8 mouse cellular contexts compared by ENCODE assay signal in the genomic region with DNA sequence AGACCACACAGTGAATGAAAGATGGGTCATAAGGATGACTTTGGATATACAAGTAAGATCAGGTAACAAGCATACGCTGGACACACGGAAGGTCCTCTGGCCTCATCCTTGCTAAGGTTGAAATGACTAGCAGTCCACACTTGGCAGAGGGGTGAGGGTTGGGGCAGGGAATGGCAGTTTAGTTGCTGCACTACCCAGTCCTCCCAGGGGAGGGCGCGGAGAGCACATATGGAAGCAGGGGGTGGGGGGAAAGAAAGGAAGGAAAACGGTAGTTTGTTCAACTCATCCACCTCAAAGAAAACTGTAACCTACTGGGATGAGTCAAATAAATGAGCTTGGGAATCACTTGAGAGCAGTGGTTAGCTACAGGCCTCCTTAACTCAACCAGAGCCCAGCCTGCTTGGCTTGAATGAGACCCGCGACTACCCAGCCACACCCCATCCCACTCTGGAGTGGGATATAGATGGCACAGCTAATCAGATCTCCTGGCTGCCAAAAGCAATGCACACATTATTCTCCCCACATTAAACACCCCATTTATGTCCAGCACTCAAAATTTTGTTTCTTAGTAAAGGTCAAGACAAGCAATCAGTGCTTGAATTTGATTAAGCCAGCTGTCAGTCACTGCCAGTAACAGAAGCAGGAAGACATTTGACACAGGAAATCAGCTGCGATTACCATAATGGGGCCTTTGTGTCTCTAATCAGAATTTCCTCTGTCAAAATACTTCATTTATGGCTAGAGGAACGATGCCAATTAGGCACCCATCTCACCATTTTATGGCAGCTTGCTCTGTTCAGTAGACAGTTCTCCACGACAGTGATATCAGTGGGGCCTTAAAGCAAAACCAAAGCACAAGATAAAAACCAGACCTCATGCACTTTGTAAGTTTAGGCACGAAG. TPM values are rescaled to one million over a fixed set of nuclear protein-coding genes. Genes with fewer than 3 reads are reported as not detected.
DNase-seq lines count a peak whose midpoint lies in the region; TF ChIP-seq lines count a peak whose summit lies in the region.

No protein-coding gene starts in this region.

- H3K4me1 ChIP-seq in cerebellum, adult 2 months (ENCODE audit: control insufficient read depth, insufficient read depth, low read length), result no peaks in the 10 kb centered on the region

- TF ChIP-seq POLR2A in cerebellum, adult 2 months (IDR thresholded peaks at IDR 0.05; ENCODE audit: borderline replicate concordance, insufficient read depth, low read length), result no peak

- DNase-seq in cerebellum, adult 2 months, result peak in 1 of 2 experiments; percentile 18
- DNase-seq in cerebellum, adult 11 months, result no peak
- DNase-seq in ovary, postnatal 10 days (ENCODE audit: low spot score), result peak; percentile 33
- DNase-seq in ovary, adult 18-20 months (ENCODE audit: low spot score), result no peak
- DNase-seq in embryo, embryonic 10.5 days (ENCODE audit: low spot score), result peak; percentile 60
- peak; percentile 31 to 67 for DNase-seq in heart, postnatal 36 days
- peak; percentile 77 for DNase-seq in lung, postnatal 36 days
- DNase-seq in thymus, postnatal 14 days, result peak; percentile 63

- no peak overlapping the region for H3K4me3 ChIP-seq in cerebellum, adult 2 months (replicated peaks; ENCODE audit: insufficient read depth, low read depth, low read length)

- 43% methylated on average over 11 of the region's 11 CpGs for WGBS in cerebellum, adult 2 months

- H3K27me3 ChIP-seq in cerebellum, adult 2 months (ENCODE audit: control insufficient read depth, insufficient read depth, low read length), result no peaks in the 10 kb centered on the region

- TF ChIP-seq CTCF in cerebellum, adult 2 months (IDR thresholded peaks at IDR 0.05; ENCODE audit: borderline replicate concordance, insufficient read depth, low read depth, low read length), result peak; percentile 10; the same call in 1 of the 2 replicates

- no peak overlapping the region for H3K27ac ChIP-seq in cerebellum, adult 2 months (ENCODE audit: insufficient read depth, low read length)

- intact Hi-C loops in heart, postnatal 36 days (cut with DNase I), result loop anchor here (1.0 kb wide), 1 partner anchor 55 kb away; no protein-coding TSS in a partner anchor

RNA-seq across cellular contexts. Expression of gene Prokr1, which starts 24.5 kb away (rescaled TPM):
- polyA plus RNA-seq in cerebellum, adult 2 months (2012; rRNA removed), result 0.03 and 0.13 TPM in 2 replicates
- total RNA-seq in heart, postnatal 36 days (2021), result under 1 TPM; 0.43 to 0.50 TPM

RNA-seq across cellular contexts. Expression of gene Aplf, which starts 56.9 kb away (rescaled TPM):
- 4.6 and 5.0 TPM in 2 replicates for polyA plus RNA-seq in cerebellum, adult 2 months (2012; rRNA removed)
- total RNA-seq in heart, postnatal 36 days (2021), result 1 to 10 TPM; 2.3 to 3.4 TPM

Comparison
In these comparisons a context has a peak if more than half of its experiments do, and no peak if none do; other contexts are left out.
1. DNase-seq: peak in ovary, postnatal 10 days (single experiment), embryo, embryonic 10.5 days (single experiment), heart, postnatal 36 days (2 of 2), lung, postnatal 36 days (single experiment) and thymus, postnatal 14 days (single experiment); none in cerebellum, adult 11 months (single experiment) and ovary, adult 18-20 months (single experiment).